Mouse (Mus musculus): ENCODE results near the gene Mutyh. TPM values are rescaled to one million over a fixed set of nuclear protein-coding genes. Genes with fewer than 3 reads are reported as not detected.

Gene Mutyh
- polyA plus RNA-seq (2014; fragmentation: Illumina TruSeq; extraction: RNeasy Lipid Tissue Mini Kit (QIAGEN cat#74804); ENCODE audit: low replicate concordance), result not detected

GRCm38 (mm10) chr4:116807197-116808129 lies at the start of gene Mutyh, which contains the start of gene Toe1:
Gene Mutyh (plus strand): TSS chr4:116807723.
Gene Toe1 (minus strand): TSS chr4:116807640.

GRCm38 (mm10) chr4:116821694-116822016 lies 14.1 kb downstream of the Mutyh start, which contains the start of gene Hpdl:
Gene Hpdl (minus strand): TSS chr4:116821707.

Other genes starting within 250 kb of the Mutyh start
- gene Ccdc17, start 211.1 kb upstream of the Mutyh start, polyA plus RNA-seq (2014; fragmentation: Illumina TruSeq; extraction: RNeasy Lipid Tissue Mini Kit (QIAGEN cat#74804); ENCODE audit: low replicate concordance), result 4.0 TPM
- gene Nasp, start 179.8 kb upstream of the Mutyh start, polyA plus RNA-seq (2014; fragmentation: Illumina TruSeq; extraction: RNeasy Lipid Tissue Mini Kit (QIAGEN cat#74804); ENCODE audit: low replicate concordance), result 107 TPM
- 749 TPM for gene Akr1a1, start 156.0 kb upstream of the Mutyh start, polyA plus RNA-seq (2014; fragmentation: Illumina TruSeq; extraction: RNeasy Lipid Tissue Mini Kit (QIAGEN cat#74804); ENCODE audit: low replicate concordance)
- gene Prdx1, start 122.2 kb upstream of the Mutyh start, polyA plus RNA-seq (2014; fragmentation: Illumina TruSeq; extraction: RNeasy Lipid Tissue Mini Kit (QIAGEN cat#74804); ENCODE audit: low replicate concordance), result 6,887 TPM
- 14.8 TPM for gene Mmachc, start 99.3 kb upstream of the Mutyh start, polyA plus RNA-seq (2014; fragmentation: Illumina TruSeq; extraction: RNeasy Lipid Tissue Mini Kit (QIAGEN cat#74804); ENCODE audit: low replicate concordance)
- gene Ccdc163, start 99.2 kb upstream of the Mutyh start, polyA plus RNA-seq (2014; fragmentation: Illumina TruSeq; extraction: RNeasy Lipid Tissue Mini Kit (QIAGEN cat#74804); ENCODE audit: low replicate concordance), result 9.4 TPM
- 11.7 TPM for gene Tesk2, start 86.8 kb upstream of the Mutyh start, polyA plus RNA-seq (2014; fragmentation: Illumina TruSeq; extraction: RNeasy Lipid Tissue Mini Kit (QIAGEN cat#74804); ENCODE audit: low replicate concordance)
- 2.6 TPM for gene Toe1, start 83 bp upstream of the Mutyh start, polyA plus RNA-seq (2014; fragmentation: Illumina TruSeq; extraction: RNeasy Lipid Tissue Mini Kit (QIAGEN cat#74804); ENCODE audit: low replicate concordance)
- 0.30 TPM for gene Hpdl, start 14.0 kb downstream of the Mutyh start, polyA plus RNA-seq (2014; fragmentation: Illumina TruSeq; extraction: RNeasy Lipid Tissue Mini Kit (QIAGEN cat#74804); ENCODE audit: low replicate concordance)
- gene Zswim5, start 69.7 kb downstream of the Mutyh start, polyA plus RNA-seq (2014; fragmentation: Illumina TruSeq; extraction: RNeasy Lipid Tissue Mini Kit (QIAGEN cat#74804); ENCODE audit: low replicate concordance), result 9.9 TPM
- gene Urod, start 186.7 kb downstream of the Mutyh start, polyA plus RNA-seq (2014; fragmentation: Illumina TruSeq; extraction: RNeasy Lipid Tissue Mini Kit (QIAGEN cat#74804); ENCODE audit: low replicate concordance), result 6.5 TPM
- gene Hectd3, start 187.6 kb downstream of the Mutyh start, polyA plus RNA-seq (2014; fragmentation: Illumina TruSeq; extraction: RNeasy Lipid Tissue Mini Kit (QIAGEN cat#74804); ENCODE audit: low replicate concordance), result 14.4 TPM
- 6.3 TPM for gene Eif2b3, start 211.7 kb downstream of the Mutyh start, polyA plus RNA-seq (2014; fragmentation: Illumina TruSeq; extraction: RNeasy Lipid Tissue Mini Kit (QIAGEN cat#74804); ENCODE audit: low replicate concordance)

Measured in small intestine, adult 10 weeks (tissue).